Mouse (Mus musculus) thymus, adult 18-20 months (tissue): ENCODE results near the gene Gm14137.

ENCODE experiments used
- DNase-seq, 2 experiments: peaks; one replicate each; pipeline ENCODE4 v3.0.0; 2022; ENCODE audit warnings: mixed read lengths in 2 of 2

Gene Gm14137

GRCm38 (mm10) chr2:119172862-119173576 is 1.3 kb upstream of the Gm14137 start:
- DNase-seq: no peak

- DNase-seq: no peak
Measured at GRCm38 (mm10) chr2:119174866-119175265, 557 bp downstream of the Gm14137 start.

DNA sequence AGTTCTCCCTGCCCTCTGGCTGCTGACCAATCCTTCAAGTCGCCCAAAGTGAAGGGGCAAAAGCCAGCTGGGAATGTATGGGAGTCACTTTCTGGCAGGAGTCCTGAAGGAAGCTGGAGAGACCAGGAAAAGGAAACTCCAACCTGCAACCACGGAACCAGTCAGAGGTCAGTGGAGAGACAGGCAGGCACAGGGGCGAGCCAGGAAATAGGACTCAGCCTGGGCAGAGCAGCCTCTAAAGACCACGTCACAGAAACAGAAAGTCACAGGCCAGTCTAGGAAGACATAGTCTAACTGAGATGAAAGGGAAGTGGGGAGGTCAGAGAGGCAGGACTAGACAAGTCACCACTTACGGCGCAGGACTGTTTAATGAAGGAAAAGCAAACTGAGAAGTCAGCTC is 1.3 kb downstream of the Gm14137 start:
- DNase-seq: no peak

DNA sequence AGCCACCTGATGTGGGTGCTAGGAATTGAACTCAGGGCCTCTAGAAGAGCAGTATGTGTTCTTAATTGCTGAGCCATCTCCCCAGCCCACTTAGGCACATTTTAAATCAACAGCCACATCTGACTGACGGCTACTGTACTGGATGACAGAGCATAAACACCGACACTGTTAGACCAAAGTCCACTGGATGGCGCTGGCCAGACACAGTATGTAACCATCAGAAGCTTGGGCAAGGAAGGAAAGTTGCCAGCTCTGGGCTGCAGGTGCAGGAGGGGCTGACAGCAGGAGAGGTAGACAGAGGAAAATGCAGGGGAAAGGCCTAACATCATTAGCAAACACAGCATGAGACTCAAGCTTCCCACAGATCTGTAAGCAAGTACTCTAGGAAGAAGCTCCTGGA is 2.5 kb downstream of the Gm14137 start:
- DNase-seq: no peak

- no peak for DNase-seq
Measured at GRCm38 (mm10) chr2:119177384-119177939, 3.2 kb downstream of the Gm14137 start.

DNA sequence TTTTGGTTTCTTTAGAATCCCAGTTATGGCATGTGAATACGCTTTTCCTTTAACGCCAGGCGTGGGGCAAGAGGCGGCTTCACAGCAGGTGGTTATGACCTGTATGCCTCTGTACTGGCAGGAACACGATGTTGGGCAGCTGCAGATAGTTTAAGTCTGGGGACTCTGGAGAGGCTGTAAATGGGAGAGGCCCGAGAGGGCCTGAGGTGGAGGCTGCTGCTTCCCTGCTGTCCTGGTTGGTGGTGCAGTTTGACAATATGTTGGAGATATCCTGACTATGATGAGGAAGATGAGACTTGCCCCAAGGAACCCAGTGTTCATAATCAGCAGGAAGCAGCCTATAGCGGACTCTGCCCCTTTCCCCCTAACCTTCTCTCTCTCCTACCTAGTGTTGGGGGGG is 8.6 kb downstream of the Gm14137 start:
- DNase-seq: no peak

DNA sequence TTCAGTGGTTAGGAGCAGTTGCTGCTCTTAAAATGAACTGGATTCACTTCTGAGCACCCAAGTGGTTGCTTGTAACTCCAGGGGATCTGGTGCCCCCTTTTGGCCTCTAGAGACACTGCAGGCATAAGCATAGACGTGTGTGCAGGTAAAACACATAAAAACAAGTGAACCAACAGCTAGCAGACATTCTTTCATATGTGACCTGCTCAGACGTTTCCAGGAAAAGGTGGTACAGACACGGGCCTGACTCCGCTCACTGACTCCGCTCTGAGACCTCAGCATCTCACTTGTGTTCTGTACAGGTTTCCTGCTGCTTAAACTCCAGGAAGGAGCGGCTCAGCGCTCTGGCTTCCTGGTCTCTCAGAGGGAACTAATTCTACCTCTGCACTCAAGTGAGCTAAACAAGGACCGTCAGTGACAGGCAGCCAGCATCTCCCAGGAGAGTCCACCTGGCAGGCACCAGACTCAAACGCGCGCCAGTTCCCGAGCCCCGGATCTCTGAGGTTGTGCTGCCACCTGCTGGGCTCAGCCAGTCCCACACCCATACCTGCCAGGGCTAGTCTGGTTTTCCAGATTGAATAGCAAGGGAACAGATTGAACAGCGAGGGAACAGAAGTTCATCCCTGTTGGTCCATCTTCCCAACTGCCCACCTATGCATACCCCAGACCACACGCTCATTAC is 14.9 kb downstream of the Gm14137 start:
- peak; percentile 51 to 64 for DNase-seq

GRCm38 (mm10) chr2:119190969-119191368 is 16.7 kb downstream of the Gm14137 start:
- DNase-seq: no peak

- DNase-seq: no peak
Measured at GRCm38 (mm10) chr2:119194140-119194539, 19.8 kb downstream of the Gm14137 start.

DNA sequence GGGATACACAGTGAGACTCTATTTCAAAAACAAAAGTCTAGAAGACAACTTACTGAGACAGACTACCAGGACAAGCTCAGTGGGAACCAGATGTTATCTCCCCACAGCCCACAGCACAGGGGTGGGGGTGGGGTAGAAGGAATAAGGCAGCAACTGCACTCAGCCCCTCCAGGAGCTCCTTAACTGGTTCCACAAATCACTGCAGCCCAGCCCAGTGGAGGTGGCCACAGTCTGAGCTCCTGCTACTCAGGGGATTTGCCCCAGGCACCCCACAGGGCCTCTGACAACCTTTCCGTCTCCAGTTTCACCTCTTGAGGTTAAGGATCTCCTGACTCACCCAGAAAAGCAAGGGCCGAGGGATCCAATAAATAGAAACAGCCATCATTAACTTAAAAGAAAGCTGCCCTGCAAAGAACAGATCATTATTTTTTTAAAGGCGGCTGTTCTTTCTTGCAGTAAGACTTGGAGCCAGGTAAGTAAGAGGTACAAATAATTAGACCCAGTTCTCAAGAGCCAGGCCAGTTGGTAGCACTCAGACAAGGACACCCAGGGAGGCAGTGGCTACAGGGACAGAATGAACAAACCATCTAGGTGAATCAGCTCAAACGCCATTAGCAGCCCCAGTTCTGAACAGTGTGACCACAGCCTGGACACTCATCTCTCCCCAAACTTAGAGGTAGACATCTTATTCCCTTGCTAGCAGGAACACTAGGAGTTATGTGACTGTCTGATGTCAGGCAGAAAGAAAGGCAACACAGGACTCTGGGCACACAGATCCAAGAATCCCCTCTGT is 22.2 kb downstream of the Gm14137 start:
- DNase-seq: no peak

- DNase-seq: no peak
Measured at GRCm38 (mm10) chr2:119197493-119197892, 23.2 kb downstream of the Gm14137 start.

DNA sequence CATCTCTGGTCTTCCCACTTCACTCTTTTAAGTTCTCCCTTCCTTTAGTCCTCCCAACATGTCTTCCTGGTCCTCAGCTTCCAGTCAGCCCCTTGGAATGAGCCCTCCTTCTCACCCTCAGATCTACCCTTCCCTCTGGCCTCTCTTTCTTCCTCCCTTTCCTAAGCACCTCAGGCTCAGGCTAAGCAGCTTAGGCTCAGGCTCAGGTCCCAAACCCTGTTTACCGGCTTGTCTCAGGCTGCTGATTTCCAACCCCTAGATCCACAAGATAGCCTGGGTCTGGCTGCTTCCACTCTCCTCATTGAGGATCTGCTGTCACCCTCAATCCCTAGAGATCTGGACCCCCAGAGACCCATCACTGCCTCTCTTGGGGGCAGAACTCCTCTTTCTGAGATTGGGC is 23.7 kb downstream of the Gm14137 start:
- no peak for DNase-seq

DNA sequence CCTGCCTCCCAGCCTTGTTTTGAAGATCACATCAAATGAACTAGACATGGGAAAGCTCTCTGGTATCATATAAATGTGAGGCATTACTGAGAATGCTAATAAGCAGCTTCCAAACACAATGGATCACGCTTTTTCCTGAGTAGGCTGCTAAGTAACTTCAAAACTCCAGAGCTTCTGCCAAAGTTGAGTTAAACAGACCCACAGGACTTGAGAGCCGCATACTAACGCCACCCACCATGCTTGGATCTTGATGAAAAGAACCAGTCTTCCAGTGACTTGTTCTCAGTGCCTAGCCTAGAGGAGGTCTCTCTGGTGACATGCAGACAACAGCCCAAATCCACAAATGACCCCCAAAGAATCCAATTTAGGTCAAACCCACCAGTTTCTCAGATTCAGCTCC is 24.6 kb downstream of the Gm14137 start:
- no peak for DNase-seq

- no peak for DNase-seq
Measured at GRCm38 (mm10) chr2:119202914-119203453, 28.7 kb downstream of the Gm14137 start.

DNA sequence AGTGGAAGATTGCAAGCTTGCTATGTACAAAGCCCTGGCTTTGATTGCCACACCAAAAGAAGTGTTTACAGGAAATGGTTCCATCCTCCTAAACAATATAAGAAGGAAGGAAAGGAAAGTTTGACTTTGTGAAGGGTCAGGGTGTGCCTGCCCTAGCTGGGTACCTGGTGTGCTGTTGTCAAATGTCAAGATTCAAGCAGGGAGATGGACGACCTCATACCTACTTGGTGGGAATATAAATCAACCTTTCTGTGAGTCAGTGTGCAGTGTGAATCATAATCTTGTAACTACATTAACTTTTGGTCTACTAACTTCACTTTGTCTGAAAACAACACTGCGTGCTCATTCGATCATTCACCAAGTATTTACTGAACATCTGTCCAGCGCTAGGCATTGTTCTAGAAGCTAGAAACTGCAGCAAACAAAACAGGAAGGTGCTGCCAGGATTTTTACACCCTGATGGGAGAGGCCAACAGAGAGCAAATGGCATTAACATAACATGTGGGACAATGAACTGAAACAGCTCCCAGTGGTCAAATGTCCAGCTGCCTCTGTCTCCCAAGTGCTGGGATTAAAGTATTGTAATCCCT is 29.7 kb downstream of the Gm14137 start:
- no peak for DNase-seq

DNA sequence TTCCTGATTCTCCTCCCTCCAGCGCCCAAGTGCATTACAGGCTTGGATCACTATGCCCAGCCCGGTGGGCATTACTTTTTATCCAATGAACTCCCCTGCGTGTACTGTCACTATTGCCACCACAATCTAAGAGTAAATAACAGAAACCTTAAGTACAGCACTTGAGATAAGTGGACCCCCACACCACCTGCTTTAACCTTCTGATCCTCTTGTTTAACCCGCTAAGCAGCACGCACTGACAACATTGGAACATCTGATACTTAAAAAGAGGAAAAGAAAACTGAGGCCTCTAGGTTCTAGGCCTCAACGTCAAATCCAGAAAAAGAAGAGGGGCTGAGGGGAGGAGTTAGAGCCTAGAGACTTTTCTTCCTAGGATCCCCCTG is 33.6 kb downstream of the Gm14137 start:
- DNase-seq: no peak

- peak; percentile 91 to 93 for DNase-seq
Measured at GRCm38 (mm10) chr2:119208344-119209175, 34.3 kb downstream of the Gm14137 start, which contains the start of the genes Zfyve19 and Dnajc17. Zfyve19 (plus strand) TSS chr2:119208617. Dnajc17 (minus strand) TSS chr2:119208795.

- no peak for DNase-seq
Measured at GRCm38 (mm10) chr2:119209176-119209507, 34.8 kb downstream of the Gm14137 start.
